Mouse (Mus musculus): ENCODE results near the gene 2610042L04Rik.
"Not testable (repeated sequence)": the region's sequence is repeated elsewhere in the genome, so short reads cannot be mapped to it uniquely, and the experiment has no call there.

2610042L04Rik gene

DNA sequence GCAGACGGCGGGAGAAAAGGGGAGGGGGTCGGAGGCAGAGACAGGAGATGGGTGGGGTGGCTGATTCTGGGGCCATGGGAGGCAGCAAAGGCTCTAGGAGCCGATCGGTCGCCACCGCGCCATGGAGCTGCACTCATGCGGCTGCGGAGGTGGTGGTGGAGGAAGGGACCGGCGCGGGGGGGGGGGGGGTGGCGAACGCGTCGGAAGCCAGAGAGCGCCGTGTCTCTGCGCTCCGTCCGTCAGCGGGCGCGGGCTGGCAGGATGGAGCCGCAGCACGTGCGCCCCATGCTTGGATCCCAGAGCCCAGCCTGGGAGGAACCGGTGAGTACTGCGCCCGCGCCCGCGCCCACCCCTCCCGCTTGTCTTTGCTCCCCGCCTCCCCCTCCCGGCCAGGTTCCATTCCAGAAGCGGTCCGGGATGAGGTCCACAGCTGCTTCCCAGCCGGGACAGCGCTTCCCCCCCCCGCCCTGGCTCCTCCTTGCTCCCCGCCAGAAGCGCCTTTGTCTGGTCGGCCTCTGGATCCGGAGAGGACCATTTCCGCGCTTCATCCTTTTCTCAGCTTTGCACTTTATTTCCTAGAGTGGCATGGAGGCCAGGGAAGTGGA, at the start of gene 2610042L04Rik:
2610042L04Rik (plus strand) TSS at position 288 of the 605 bp plus-strand sequence.
- not testable (repeated sequence) for DNase-seq (ENCODE audit: low spot score in 2 of 2)

DNA sequence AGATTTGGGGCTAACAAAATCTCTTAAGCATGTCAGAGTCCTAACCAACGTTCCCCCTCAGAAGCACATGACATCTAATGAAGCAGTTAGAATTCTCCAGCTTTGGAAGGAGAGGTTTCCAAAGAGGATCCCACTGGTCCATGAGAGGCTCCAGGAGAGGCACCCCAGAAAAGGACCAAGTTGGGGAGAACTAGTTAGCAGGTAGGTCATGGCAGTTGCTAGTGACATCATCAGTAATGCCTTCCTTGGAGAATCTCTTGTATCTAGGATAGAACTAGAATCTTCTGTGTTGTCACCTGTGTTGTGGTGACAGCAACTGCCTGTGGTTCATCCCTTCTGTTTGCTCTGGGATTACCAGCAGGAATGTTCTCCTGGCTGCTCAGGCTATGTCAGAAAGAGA, 17.6 kb upstream of the 2610042L04Rik start, which contains the start of gene Gm3149:
Gm3149 (plus strand) TSS at position 301 of the 400 bp plus-strand sequence.
- DNase-seq (ENCODE audit: low spot score in 2 of 2), result not testable (repeated sequence)

DNA sequence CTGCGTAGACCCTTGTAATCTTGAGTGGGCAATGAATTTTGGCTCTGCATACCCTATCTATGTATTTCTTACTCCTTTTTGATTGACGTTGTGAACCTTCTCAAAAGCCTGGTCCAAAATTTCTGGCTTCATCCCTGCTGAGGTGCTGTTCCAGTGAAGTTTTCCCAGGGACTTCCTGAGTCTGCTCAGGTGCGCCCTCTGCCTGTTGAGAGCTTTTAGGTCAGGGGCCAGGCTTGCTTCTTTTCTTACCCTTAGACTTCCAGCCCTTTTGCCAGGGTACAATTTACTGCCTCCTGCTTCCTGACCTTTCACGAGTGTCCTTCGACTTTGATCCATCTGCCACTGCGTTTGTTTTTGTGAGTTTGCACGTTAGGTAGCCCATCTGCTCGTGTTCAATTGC, 943 bp downstream of the 2610042L04Rik start:
- DNase-seq (ENCODE audit: low spot score in 2 of 2), result peak in 1 of 2 experiments; percentile 6

DNA sequence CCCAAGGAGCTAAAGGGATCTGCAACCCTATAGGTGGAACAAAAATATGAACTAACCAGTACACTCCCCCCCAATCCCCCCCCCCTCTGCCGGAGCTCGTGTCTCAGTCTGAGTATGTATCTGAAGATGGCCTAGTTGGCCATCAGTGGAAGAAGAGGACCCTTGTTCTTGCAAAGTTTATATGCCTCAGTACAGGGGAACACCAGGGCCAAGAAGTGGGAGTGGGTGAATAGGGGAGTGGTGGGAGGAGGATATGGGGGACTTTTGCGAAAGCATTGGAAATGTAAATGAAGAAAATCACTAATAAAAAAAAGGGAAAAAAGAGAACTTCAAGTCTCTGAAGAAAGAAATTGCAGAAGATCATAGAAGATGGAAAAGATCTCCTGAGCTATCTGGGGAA, 34.4 kb downstream of the 2610042L04Rik start:
- not testable (repeated sequence) for DNase-seq (ENCODE audit: low spot score in 2 of 2)

DNA sequence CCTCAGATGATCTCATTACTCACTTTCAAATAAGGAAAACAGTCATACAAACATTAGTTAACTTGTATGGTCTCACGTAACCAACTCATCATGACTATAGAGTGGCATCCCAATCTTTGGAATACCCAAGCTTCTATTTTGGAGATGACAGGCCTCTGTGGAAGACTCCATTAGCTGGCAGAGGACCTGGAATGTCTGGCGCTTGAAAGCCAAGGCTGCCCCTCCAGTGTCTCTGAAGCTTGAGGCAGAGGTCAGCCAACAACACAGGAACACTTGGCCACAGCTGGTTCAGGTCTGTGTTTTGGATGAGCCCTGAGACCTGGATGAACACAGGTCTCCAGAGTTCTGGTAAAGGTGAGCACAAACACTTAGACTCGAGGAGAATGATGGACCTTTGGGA, 35.1 kb downstream of the 2610042L04Rik start:
- DNase-seq (ENCODE audit: low spot score in 2 of 2), result not testable (repeated sequence)

DNA sequence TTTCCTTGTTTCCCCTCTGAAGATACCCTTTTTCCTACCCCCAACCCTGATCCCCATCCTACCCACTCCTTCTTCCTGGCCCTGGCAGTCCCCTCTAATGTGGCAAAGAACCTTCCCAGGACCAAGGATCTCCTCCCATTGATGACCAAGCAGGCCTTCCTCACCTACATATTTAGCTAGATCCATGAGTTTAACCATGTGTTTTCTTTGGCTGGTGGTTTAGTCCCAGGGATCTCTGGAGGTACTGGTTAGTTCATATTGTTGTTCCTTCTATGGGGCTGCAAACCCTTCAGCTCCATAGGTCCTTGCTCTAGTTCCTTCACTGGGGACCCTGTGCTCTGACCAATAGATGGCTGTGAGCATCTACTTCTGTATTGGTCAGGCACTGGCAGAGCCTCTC, 43.3 kb downstream of the 2610042L04Rik start:
- DNase-seq (ENCODE audit: low spot score in 2 of 2), result not testable (repeated sequence)

DNA sequence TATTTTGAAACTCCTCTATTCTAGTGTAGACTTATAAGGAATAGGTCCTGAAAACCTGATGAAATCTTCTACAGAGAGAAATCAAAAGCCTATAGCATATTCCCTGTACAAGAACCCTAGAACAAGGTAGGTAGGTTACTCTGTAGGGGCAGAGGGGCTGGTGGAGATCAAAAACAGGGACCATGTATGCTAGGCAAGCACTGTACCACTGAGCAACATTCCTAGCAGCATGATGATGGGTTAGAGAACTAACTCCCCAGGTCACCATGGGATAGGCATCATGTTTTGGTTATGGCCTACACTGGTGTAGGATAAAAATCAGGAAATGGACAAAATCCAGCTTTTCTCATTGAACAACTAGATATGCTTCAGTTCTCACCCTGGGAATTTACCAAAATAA, 51.0 kb downstream of the 2610042L04Rik start:
- not testable (repeated sequence) for DNase-seq (ENCODE audit: low spot score in 2 of 2)

DNA sequence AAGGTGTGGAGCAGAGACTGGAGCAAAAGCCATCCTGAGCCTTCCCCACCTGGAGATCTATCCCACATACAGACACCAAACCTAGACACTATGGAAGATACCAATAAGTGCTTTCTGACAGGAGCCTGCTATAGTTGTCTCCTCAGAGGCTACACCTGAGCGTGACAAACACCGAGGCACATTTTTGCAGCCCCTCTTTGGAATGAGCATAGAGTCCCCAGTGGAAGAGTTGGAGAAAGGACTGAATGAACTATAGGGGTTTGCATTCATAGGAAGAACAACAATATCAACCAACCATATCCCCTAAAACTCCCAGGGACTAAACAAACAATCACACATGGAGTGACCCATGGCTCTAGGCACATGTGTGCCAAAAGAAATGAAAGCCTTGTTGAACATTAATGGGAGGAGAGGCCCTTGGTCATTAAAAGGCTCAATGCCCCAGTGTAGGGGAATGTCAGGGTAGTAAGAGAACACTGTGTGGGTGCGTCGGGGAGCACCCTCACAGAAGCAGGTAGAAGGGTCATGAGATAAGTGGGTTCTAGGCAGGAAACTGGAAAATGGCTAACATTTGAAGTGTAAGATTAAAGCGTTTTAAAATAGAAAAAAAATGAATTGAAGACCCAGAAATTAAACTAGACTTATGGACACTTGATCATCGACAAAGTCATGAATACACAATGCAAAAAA, 58.4 kb downstream of the 2610042L04Rik start:
- not testable (repeated sequence) for DNase-seq (ENCODE audit: low spot score in 2 of 2)

DNA sequence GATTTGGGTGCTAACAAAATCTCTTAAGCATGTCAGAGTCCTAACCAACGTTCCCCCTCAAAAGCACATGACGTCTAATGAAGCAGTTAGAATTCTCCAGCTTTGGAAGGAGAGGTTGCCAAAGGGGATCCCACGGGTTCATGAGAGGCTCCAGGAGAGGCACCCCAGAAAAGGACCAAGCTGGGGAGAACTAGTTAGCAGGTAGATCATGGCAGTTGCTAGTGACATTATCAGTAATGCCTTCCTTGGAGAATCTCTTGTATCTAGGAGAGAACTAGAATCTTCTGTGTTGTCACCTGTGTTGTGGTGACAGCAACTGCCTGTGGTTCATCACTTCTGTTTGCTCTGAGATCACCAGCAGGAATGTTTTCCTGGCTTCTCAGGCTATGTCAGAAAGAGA, 62.7 kb downstream of the 2610042L04Rik start, which contains the start of gene Gm3159:
Gm3159 (plus strand) TSS at position 301 of the 400 bp plus-strand sequence.
- not testable (repeated sequence) for DNase-seq (ENCODE audit: low spot score in 2 of 2)

DNA sequence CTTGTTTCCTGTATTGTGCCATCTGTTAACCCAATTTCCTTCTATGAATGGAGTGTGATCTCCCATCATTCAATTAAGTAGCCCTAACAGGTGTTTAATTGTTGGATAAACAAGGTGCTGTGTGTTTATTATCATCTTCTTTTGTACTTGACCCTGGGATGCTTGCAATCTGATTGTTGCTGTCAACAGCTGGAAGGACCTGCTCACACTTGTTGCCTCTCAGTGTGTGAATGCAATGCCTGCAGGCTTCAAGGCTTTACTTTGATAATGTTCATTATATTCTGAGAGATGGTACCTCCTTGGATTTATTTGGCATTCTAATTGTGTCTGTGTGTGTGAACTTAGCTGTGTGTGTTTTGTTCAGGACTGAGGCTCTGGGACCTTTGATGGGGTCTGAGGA, 64.1 kb downstream of the 2610042L04Rik start:
- not testable (repeated sequence) for DNase-seq (ENCODE audit: low spot score in 2 of 2)

DNA sequence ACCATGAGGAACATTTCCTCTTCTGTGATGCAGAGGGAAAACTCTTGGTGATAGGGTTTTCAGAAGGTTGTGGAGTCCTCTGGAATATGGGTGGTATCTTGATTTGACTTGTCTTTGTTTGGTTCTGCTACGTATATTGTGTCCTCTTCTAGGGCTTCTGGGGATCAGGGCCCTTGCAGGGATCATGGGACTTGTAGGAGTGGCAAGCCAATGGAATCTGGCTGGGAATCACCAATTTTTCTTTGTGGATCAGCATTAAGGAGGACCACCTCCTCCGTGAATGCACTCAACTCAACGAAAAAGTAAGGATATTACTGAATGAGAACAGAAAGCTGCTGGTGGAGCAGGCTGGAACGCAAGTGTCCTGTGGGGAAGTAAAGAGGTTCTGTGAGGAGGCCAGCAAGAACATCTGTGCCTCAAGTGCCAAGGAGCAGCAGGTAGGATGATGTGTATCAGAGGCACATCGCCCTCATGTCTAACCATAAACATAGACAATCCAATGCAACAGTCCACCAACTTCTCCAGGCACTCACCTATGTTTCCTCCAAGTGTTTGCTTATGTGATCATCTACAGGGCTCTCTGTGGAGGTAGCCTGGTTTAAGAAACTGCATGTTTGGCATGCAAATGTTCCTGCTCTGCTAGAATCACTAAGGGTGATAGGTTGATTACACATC, 65.7 kb downstream of the 2610042L04Rik start:
- not testable (repeated sequence) for DNase-seq (ENCODE audit: low spot score in 2 of 2)

DNA sequence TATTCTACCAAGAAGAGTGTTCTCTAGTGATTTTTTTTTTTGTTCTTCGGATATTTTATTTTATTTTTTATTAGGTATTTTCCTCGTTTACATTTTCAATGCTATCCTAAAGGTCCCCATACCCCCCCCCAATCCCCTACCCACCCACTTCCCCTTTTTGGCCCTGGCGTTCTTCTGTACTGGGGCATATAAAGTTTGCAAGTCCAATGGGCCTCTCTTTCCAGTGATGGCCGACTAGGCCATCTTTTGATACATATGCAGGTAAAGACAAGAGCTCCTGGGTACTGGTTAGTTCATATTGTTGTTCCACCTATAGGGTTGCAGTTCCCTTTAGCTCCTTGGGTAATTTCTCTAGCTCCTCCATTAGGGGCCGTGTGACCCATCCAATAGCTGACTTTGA, 66.7 kb downstream of the 2610042L04Rik start:
- not testable (repeated sequence) for DNase-seq (ENCODE audit: low spot score in 2 of 2)

DNA sequence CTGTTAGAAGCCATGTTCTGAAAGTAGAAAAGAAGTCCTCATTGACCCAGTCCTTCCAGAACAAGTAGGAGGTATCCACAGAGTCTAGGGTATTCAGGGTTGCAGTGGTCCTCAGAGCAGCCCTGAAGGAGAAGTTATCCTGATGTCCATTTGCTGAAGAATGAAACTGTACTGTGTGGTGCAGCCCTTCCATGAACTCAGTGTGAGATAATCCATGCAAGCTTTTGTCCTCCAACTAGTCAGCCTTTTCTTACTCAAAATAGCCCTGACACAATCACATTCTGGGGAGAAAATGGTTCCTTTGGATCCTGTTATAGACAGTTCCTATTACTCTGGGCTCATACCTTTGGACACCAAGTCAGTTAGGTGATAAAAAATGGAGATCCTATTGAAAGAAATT, 69.3 kb downstream of the 2610042L04Rik start:
- not testable (repeated sequence) for DNase-seq (ENCODE audit: low spot score in 2 of 2)
